Mouse (Mus musculus) heart, postnatal 10 days (tissue): Measurements from ENCODE around the gene Zfp414. TPM values are rescaled to one million over a fixed set of nuclear protein-coding genes. Genes with fewer than 3 reads are reported as not detected.
"Not testable (repeated sequence)": the region's sequence is repeated elsewhere in the genome, so short reads cannot be mapped to it uniquely, and the experiment has no call there.

Experiments used
- DNase-seq, 2 experiments: peaks; one replicate each; pipeline ENCODE4 v3.0.0; 2021
- intact Hi-C: fragments of 180-260 bp; cut with DNase I; formaldehyde crosslinking; loops from one replicate; pipeline ENCODE4 v1.15.1; 2025
- total RNA-seq, 2 experiments: library from RNA; stranded (reverse); gene quantifications; 2 replicates each; pipeline ENCODE4 v1.2.3; 2021

Zfp414 gene
- total RNA-seq: 10 to 100 TPM; 18.9 to 19.8 TPM

DNA sequence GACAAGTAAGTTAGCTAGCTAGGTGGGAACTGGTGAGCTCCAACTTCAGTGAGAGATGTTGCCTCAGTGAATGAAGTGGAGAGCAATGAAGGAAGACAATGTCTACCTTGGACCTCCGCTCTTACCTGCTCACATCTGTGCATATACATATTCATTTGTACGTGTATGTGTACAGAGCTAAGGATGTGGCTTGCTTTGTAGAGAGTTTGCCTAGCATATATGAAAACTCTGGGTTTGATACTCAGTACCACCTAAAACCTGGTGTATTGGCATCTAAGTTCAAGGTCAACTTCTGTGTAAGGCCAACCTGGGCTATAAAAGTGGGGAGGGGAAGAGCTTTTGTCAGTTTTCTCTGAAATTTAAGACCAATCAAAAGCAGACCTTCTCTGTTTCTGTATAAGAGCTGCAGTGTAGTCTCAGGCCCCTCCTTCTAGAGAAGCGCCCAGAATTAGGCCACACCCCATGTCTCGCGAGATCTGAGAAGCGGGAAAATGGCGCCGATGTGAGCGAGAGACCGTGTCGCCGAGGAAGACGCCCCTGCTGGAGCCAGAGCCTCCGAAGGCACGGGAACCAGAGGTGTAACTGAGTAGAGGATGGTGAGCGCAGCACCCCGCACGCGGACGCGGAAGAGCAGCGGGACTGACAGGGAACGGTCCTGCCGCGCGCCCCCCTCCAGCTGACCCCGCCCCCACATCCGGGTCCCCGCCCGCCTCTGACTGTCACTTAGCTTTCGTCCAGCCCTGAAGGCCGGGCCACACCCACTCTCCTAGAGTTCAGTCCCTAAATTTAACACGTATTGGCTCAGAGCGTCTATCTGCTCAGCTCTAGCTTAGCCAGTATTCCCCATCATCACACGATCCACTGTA is at the start of gene Zfp414:
TSS of gene Zfp414 (plus strand) at position 470 of the 866 bp plus-strand sequence.
- peak; percentile 95 to 97 for DNase-seq

DNA sequence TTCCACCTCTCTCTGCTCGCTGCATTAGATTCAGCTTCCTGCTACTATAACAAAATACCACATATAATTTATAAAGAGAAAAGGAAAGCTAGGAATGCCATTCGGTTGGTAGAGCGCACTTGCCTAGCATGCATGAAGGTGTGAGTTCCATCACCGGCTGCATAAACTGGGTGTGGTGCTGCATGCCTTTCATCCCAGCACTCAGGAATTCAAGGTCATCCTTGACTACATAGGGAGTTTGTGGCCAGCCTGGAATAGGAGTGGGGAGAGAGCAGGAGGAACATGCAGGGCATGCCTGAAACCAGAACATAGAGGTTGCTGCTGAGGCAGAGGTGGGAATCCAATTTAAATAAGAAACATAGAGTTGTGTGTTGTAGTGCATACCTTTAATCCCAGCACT is 44.8 kb upstream of the Zfp414 start:
- intact Hi-C loops: no loop called here
- no peak for DNase-seq

More for the DNA sequence above, at the start of gene Zfp414:
- intact Hi-C loops: no loop called here

DNA sequence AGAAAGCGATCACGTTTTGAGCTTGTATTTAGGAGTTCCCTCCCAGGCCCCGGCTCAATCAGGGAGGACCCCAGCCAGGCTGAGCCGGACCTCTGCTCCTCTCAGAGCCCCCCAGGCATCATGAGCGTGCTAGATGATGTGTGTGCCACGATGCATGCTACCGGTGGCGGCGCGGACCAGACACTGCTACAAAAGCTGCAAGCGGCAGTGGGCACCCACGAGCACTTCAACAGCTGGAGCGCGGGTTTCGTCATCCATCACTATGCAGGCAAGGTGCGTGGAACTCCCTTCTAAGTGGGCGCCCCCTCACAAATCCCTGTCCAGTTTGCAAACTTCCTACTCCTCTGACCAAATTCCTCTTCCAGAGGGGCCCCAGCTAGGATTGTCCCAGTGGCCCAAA is 42.9 kb upstream of the Zfp414 start:
- intact Hi-C loops: no loop called here
- no peak for DNase-seq

DNA sequence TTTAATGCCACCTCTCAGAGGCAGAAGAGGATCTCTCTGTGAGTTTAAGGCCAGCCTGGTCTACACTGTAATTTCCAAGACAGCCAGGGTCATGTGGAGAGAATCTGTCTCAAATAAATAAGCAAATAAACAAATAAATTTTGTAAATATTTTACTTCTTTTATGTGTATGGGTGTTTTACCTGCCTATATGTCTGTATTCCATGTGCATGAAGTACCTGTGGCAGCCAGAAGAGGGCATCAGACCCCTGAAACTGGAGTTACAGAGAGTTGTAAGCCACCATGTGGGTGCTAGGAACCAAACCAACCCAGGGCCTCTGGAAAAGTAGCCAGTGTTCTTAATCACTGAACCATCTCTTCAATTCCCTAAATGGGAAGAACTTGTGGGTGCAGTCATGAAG is 31.6 kb upstream of the Zfp414 start:
- intact Hi-C loops: no loop called here

DNA sequence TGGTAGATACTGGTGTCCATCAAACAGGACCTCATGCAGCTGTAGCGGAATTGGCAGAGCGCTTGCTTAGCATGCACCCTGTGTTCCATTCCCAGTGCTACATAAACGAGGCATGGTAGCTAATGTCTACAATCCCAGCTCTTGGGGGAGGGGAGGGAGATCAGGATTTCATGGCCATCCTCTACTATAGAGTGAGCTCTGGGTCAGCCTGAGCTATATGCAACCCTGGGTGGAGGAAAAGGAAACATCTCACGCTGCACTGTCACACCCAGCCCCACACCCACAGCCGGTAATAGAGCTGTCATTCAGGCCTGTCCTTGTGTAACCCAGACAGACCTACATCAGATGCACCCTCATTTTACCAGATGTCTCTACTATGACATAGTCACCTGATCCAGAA is 30.4 kb upstream of the Zfp414 start:
- DNase-seq: no peak
- intact Hi-C loops: no loop called here

More for the DNA sequence above, 31.6 kb upstream of the Zfp414 start:
- no peak for DNase-seq

DNA sequence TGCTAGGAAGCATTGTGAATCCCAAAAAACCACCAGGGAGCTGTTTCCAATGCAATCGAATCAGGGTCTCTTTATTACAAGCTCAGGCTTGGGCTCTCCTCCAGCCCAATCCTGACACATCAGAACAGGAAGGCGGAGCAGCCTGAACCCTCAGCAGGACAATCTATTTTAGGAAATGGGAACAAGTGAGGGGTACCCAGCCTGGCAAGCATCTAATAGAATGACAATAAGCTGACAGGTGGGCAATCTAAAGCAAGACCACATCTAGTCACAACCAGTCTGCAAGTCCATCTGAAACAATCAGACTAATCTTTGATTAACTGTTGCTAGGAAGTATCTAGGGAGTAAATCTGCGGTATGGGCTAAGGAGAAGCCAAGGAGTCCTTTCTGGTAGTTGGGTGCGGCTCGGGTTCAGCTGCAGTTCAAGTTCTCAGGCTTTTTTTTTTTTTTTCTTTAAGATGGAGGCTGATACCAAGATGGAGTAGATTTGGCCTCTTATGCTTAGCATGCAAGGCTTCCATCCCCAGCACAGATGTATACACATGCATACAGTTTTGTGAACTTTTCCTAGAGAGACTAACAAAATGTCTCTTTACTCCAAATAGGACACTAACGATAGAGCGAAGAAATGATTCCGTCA is 28.9 kb upstream of the Zfp414 start:
- DNase-seq: no peak
- intact Hi-C loops: no loop called here

DNA sequence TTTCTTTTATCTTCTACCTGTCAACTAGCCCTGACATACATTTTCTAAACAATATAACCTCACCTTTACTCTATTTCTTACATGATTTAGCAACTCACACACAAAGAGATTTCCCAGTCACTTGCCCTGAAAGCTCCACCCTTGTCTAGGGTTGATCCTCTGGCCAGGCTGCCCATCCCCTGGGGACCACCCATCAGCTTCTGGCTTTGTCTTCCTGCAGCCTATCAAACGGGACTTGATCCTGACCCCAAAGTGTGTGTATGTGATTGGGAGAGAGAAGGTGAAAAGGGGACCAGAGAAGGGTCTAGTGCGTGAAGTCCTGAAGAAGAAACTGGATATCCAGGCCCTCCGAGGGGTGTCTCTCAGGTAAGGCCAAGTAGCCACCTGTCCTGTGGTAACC is 28.1 kb upstream of the Zfp414 start:
- no peak for DNase-seq
- intact Hi-C loops: no loop called here

DNA sequence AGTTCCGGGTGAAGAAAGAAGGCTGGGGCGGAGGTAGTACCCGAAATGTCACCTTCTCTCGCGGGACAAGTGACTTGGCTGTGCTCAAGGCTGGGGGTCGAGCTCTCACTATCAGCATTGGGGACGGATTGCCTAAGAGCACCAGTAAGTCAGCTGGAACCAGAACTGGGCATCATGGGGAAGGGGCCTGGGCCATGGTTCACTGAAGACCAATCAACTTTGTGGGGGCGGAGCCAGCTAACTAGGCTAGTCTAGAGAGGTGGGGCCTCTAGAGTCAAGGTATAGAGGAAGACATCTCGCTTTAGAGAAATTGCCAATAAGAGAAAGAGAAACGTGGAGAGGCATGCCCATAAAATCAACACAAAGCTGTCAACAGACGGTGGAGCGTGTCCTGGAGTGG is 26.9 kb upstream of the Zfp414 start:
- intact Hi-C loops: no loop called here
- DNase-seq: no peak

DNA sequence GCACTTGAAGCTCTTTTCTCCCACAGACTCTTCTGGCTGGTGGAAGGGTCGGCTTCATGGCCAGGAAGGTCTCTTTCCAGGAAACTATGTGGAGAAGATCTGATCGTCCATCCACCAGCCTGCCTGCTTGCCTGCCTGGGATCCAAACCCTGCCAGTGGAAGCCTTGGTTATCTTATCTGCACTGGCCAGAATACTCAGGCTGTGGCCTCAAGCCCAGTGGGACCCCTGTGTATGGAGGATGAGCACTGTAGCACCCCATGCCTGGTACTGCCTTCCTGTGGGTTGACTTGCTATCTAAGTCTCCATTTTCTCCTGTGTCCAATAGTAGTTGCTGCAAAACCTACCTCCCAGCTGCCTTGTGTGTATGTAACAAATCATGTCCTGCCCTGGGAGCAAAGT is 21.6 kb upstream of the Zfp414 start:
- intact Hi-C loops: no loop called here

DNA sequence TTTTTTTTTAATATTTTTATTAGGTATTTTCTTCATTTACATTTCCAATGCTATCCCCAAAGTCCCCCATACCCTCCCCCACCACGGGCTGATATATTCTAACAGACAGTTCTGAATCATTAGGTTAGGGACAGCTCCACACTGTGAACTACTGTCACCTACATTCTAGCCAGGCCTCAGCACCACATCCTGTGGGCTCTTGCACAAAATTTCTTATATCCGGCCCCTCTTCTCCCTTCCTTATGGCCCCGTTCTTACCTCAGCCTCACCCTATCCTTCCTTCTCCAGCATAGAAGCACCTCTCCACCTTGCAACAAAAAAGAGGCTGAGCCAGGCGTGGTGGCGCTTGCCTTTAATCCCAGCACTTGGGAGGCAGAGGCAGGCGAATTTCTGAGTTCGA is 18.3 kb upstream of the Zfp414 start:
- DNase-seq: no peak
- intact Hi-C loops: no loop called here

More for the DNA sequence above, 21.6 kb upstream of the Zfp414 start:
- no peak for DNase-seq

DNA sequence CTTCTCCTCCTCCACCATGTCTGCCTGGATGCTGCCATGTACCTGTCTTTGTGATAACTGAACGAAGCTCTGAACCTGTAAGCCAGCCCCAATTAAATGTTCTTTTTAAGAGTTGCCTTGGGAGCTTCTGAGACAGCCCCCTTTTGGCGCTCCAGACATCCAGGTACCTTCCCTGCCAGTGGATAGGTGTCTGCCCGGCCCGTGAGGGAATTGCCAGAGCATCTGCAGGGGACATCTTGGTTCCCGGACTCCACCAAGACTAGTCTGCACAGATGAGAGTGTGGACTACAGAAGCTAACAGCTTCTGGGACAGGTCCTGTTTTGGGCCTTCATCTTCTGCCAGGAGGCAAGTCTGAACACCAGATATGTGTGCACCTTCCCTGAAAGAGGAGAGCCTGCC is 15.2 kb upstream of the Zfp414 start:
- intact Hi-C loops, DNase-seq: not testable (repeated sequence)

DNA sequence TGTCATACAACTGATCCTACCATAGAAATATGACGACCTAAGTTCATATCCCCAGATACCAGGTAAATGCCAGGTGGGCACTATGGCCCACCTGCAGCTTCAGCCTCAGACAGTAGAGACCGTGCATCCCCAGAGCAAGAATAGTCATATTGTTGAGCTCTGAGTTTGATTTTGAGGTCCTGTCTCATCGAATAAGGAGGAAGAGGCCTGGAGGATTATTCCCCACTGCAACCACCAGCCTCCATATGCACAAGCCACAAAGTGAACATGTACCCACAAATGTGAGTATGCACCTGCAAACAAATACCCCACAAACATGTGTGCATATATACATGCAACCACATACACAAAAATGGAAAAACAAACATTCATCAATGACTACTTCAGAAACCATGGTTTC is 1.6 kb upstream of the Zfp414 start:
- intact Hi-C loops: no loop called here
- DNase-seq: no peak

DNA sequence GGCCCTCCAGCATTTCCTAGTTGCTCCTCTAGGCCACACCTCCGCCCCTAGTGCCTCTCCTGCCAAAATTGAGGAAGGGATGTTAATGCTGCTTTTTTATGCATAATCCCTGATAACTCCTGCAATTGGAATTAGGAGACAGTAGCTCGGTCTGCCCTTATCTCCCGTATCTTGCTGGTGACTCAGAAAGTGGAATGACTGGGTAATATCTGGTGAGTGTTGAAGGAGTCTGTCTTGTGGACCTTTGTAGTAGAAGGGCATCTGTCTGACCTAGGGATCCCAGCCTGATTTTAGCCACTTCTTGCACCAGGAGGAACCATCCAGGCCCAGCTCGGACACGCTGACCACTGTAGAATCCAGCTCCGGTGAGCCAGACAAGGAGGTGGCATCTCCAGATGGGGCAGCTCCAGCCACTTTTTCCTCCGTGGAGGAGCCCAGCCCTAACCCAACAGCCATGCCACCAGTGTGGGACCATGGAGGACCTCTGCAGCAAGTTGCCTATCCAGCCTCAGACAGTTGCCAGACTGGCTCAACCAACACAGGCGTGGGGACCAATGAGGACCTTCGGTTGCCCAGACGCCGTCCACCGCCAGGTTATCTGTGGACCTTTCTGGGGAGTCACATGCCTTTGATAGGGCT is 716 bp downstream of the Zfp414 start:
- intact Hi-C loops: loop anchor here (10.0 kb wide), 1 partner anchor 175 kb away; no protein-coding TSS in a partner anchor
- DNase-seq: peak in 1 of 2 experiments; percentile 37

DNA sequence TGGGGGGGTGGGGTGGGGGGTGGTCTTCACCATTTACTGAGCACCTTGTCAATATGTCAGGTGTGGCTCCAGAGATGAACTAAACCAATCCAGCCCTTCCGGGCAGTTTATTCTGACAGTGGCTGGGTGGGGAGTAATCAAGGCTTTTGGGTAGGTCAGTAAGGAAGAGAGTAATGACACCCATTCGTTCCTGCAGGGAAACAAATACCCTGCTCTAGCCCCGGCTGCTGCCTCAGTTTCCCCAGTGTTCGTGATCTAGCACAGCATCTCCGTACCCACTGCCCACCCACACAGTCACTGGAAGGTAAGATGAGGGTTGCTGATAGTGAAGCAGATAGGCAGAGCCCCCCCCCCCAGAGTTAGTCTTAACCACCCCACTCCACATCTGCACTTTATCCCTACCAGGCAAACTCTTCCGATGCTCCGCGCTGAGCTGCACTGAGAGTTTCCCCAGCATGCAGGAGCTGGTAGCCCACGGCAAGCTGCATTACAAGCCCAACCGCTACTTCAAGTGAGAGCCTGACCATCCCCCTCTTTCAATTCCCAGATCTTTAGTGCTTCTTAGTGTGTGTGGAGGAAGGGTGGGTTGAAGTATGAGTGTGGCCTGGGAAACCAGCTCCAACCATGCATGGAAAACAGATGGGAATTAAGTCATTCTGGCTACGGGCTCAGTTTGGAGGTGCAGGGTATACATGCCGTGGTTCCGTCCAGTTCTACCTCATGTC is 1.4 kb downstream of the Zfp414 start:
- intact Hi-C loops: loop anchor here (10.0 kb wide), 1 partner anchor 174 kb away; no protein-coding TSS in a partner anchor
- DNase-seq: no peak

DNA sequence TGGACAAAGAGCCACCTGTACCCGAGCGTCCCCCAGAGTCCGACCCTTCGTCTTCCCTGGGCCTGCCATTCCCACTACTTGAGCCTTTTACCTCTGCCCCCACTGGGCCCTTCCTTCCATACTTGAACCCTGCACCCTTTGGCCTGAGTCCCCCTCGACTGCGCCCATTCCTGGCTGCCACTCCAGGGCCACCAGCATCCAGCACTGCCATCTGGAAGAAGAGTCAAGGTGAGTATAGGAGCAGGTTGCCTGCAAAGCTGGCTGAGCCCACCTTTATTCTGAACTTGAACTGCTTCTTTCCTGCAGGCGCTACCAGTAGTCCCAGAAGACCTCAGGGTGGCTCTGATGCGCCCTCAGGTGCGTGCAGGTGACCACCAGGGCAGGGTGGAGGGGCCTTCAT is 2.3 kb downstream of the Zfp414 start:
- no peak for DNase-seq
- intact Hi-C loops: loop anchor here (10.0 kb wide), 1 partner anchor 174 kb away; no protein-coding TSS in a partner anchor

DNA sequence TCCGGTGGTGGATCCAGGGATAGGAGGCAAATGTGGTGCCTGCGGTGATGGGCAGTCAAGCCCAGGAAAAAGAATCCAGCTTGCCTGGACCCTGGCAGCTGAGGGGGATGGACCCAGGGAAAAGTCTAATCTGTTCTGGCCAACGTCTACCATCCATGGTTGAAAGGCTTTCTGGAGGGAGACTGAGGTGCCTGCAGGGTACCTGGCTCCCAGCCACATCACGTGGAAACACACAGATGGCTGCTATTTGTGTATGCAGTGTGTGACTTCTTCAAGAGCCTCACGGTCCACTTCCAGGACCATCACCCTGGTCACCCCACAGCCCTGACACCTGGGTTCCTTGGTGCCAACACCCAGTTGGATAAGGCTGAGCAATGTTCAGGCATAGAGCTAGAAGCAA is 2.9 kb downstream of the Zfp414 start:
- intact Hi-C loops: loop anchor here (10.0 kb wide), 1 partner anchor 173 kb away; no protein-coding TSS in a partner anchor
- no peak for DNase-seq

DNA sequence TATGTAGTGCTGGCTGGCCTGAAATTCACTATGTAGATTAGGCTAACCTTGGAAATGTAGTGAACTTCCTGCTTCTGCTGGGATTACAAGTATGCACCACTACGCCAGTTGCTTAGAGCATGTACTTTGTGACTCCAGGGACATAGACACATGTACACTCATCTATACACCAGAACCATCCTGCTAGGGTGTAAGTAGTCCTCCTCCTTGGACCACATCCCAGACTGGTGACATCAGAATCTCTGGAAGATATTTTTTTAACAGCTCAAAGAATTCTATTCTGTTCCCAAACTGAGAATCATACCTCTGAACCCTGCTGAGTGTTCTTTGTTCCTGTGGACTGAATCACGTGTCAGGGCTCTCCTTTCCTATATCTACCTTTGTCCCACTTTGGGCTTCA is 8.1 kb downstream of the Zfp414 start:
- intact Hi-C loops: loop anchor here (10.0 kb wide), 1 partner anchor 168 kb away; no protein-coding TSS in a partner anchor
- peak; percentile 49 to 52 for DNase-seq

DNA sequence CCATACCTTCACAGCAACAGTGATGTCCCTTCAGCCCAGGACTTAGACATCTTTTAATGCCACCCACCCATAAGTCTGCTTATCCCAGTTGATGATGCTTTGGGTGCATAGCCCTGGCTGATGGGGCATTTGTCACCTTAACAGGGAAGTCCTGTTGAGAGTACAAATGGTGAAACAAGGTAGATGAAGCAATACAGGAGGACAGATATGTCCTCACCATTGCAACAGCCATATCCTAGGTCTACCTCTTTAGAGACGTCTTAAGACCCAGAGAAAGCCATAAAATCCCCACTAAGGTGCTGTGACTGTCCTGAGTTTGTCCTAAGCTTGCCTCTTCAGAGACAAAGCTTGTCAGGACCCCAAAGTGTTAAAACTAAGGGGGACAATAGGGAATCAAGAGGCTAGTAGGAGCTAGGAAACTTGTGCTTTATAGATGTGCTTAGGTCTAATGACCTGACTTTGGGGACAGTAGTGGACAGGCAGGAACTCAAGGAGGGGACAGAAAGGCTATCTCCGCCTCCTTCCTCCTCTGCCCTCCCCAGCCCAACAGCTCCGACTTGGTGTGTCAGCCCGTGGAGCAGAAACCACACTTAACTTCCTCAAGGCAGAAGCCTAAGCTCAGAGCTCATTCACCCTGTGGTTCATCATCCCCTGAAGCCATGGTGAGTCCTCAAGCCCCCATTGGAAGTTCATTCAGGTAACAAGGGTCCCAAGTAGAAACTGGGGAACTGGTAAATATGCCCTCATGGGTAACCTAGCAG is 8.8 kb downstream of the Zfp414 start, which contains the start of gene Pram1:
TSS of gene Pram1 (plus strand) at position 541 of the 761 bp plus-strand sequence.
- intact Hi-C loops: loop anchor here (10.0 kb wide), 1 partner anchor 167 kb away; no protein-coding TSS in a partner anchor
- no peak for DNase-seq

DNA sequence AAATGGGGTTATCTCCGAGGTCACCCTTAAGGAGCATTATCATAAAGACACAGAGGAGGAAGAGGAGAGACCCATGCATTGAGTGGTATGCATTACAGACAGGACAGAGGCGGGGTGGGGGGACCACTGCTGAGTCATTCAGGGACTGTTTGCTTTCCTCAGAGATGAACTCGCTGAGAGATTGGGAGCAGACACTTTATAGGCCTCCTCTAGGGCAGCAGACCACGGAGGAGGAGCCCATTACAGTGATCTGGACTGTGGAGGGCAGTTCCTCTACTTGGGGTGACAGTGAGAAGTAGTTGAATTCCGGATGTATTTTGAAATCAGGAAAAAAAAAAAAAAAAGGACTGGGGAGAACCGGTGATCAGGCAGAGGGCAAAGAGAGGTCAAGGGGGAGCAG is 10.9 kb downstream of the Zfp414 start:
- intact Hi-C loops: loop anchor here (10.0 kb wide), 1 partner anchor 165 kb away; no protein-coding TSS in a partner anchor
- no peak for DNase-seq

DNA sequence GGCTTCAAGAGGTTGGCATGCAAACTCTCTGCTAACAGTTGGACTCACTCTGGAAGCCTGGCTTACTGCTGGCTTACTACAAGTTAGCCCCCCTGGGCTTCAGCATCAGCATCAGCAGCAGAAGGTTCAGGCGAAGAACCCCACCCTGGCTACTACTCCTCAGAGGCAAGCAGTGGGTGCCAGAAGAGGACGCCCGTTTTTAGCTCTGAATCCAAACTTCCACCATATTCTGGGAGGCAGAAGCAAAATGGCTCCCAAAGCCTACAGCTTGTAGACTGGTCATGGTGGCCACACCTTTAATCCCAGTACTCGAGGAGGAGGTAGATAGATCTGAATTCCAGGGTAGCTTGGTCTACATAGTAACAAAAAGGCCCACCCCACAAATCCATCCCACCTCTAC is 15.2 kb downstream of the Zfp414 start:
- DNase-seq: no peak
- intact Hi-C loops: no loop called here
